Mouse (Mus musculus): ENCODE data around the gene Chd1l. TPM values are rescaled to one million over a fixed set of nuclear protein-coding genes. Genes with fewer than 3 reads are reported as not detected.

Chd1l gene
- total RNA-seq (2014; fragmentation: Nextera tagmentation) (36.2 and 36.8 TPM in 2 replicates), total RNA-seq (2017) (67.7 and 68.8 TPM in 2 replicates)

DNA sequence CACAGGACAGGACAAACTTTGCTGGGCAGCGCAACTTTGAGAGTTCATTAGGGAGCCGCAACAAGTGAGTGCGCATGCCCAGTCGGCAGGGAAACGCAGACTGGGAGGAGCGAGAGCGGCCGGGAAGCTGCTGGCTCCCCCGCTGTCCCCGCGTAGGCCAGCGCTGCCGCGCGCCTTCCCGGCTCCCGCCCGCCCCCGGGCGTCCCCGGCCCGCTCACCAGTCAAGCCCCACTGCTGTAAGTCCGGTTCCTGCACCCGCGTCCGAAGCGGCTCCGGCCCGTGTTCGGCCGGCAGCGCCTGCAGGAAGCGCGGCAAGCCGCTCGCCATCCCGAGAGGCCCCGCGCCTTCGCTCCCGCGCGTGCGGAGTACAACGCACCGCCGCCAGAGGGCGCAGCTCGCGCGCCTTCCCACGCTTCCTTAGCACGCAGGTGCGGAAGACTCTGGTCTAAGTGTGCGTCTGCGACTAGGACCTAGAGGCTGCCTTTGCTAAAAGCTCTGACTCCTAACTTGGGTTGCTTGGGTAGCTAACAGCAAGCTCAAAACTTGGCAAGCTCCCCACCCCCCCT is at the start of gene Chd1l:
Gene Chd1l, minus strand, starts transcription at position 359 of the 566 bp plus-strand sequence.
- ATAC-seq (replicated peaks; ENCODE audit: low FRiP score, low TSS enrichment, poor library complexity, severe bottlenecking) = peak; percentile 88

GRCm38 (mm10) chr3:97659746-97660145 is 49.7 kb upstream of the Chd1l start:
- no peak for ATAC-seq (replicated peaks; ENCODE audit: low FRiP score, low TSS enrichment, poor library complexity, severe bottlenecking)

GRCm38 (mm10) chr3:97658426-97659193 is 48.6 kb upstream of the Chd1l start:
- ATAC-seq (replicated peaks; ENCODE audit: low FRiP score, low TSS enrichment, poor library complexity, severe bottlenecking) = peak; percentile 50

- peak; percentile 90 for ATAC-seq (replicated peaks; ENCODE audit: low FRiP score, low TSS enrichment, poor library complexity, severe bottlenecking)
These were observed 47.8 kb upstream of the Chd1l start, which contains the start of gene Prkab2 for GRCm38 (mm10) chr3:97657655-97658411. Prkab2 (plus strand) TSS chr3:97658193.

DNA sequence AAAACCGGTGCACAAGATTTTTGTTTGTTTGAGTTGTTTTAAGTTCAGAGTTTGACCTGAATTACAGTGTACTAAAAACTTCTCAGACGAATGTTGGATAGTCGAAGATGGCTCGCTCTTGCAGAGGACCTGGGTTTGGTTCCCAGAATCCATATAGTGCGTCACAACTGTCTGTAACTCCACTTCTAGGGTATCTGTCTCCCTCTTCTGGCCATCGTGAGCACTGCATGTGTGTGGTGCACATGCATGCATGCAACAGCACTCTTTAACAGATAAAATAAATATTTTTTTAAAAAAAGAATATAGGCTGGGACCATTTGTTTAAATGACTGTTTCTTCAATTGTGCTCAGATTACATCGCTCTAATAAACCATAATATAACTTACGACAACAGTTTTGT is 44.9 kb upstream of the Chd1l start:
- no peak for ATAC-seq (replicated peaks; ENCODE audit: low FRiP score, low TSS enrichment, poor library complexity, severe bottlenecking)

DNA sequence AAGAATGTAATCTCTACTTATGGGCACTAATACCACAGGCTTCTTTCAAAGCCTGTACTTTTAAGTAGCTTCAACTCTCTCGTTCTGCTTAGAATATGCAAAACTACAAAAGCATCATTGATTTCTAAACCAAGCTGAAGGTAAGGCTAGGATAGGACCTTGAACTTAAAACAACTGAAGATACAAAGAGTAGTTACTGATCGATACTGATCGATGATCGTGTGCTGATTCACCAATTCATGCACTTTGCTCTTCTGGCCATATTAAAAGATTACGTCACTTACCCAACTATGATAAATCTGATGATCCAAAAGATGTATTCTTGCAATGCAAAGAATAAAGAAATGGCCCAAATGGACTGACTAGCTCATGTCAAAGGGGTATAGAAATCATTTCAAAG is 43.8 kb upstream of the Chd1l start:
- no peak for ATAC-seq (replicated peaks; ENCODE audit: low FRiP score, low TSS enrichment, poor library complexity, severe bottlenecking)

DNA sequence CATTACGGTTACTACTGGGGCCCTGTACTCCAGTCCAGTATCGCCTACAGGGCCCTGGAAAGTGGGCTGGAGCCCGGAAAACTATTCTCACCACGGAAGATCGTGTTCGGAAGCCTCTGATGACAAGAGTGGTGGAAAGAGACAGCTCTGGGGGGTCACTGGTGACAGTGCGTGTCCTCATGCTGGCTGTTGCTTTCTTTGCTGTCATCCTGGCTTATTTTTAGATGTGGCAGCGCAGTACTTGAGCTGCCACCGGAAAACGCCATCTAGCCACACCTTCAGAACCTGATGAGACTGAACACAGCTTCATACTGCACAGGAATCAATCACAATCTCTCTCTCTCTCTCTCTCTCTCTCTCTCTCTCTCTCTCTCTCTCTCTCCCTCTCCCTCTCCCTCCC is 41.6 kb upstream of the Chd1l start:
- no peak for ATAC-seq (replicated peaks; ENCODE audit: low FRiP score, low TSS enrichment, poor library complexity, severe bottlenecking)

DNA sequence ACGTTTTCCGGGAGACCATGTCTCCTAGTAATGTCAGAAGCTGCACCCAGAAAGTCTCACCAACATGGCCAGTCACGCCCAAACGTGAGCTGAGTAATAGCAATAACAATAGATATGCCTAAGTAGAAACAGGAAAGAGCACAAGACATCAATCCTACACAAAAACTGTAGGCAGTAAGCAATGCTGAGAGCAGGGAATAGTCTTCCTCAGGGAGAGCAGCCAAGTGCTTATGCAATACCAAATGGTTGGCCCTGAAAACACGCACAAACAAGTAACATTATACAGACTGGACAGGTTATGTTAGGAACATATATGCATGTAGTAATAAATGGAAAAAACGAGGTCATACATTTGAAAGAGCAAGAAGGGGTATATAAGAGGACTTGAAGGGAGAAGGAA is 39.5 kb upstream of the Chd1l start:
- no peak for ATAC-seq (replicated peaks; ENCODE audit: low FRiP score, low TSS enrichment, poor library complexity, severe bottlenecking)

DNA sequence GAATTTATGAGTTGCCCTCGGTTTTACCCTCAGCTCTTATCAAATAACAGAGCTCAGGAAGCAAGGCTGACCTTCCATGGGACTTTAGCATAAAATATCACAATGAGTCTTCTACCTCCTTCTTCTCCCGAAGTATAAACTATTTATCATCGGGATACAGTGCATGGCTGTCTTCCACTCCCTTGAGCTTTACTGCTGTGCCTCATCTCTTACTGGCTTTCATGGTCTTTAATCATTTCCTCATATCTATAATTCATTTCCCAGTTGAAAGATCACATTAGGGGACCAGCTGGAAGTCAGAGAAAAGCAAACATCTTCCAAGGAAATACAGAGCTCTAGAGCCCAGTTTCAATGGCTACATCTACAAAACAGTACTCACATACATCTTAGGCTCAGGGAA is 39.0 kb upstream of the Chd1l start:
- no peak for ATAC-seq (replicated peaks; ENCODE audit: low FRiP score, low TSS enrichment, poor library complexity, severe bottlenecking)

DNA sequence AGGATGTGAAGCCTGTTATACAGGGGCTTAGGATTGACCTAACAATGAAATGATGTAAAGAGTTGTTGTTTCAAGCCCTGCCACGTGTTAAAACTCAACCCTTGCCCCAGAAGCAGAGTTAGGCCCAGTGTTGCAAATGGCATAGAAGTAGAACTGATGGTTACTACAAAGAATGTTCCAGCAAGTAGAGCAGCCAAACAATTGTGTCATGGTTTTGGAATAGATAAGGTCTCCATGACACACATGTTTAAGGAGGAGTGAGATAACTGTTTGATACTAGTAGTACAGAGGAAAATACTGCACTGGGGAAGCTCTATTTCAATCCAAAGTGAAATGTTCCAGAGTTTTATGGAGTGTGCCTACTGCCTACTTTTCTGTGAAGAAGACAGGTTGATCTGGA is 38.5 kb upstream of the Chd1l start:
- ATAC-seq (replicated peaks; ENCODE audit: low FRiP score, low TSS enrichment, poor library complexity, severe bottlenecking) = peak; percentile 47; the same call in 1 of the 2 replicates

- no peak for ATAC-seq (replicated peaks; ENCODE audit: low FRiP score, low TSS enrichment, poor library complexity, severe bottlenecking)
These were observed 32.0 kb upstream of the Chd1l start for GRCm38 (mm10) chr3:97642001-97642400.

GRCm38 (mm10) chr3:97641396-97641795 is 31.4 kb upstream of the Chd1l start:
- no peak for ATAC-seq (replicated peaks; ENCODE audit: low FRiP score, low TSS enrichment, poor library complexity, severe bottlenecking)

GRCm38 (mm10) chr3:97634288-97634761 is 24.3 kb upstream of the Chd1l start:
- peak; percentile 56; the same call in 1 of the 2 replicates for ATAC-seq (replicated peaks; ENCODE audit: low FRiP score, low TSS enrichment, poor library complexity, severe bottlenecking)

- no peak for ATAC-seq (replicated peaks; ENCODE audit: low FRiP score, low TSS enrichment, poor library complexity, severe bottlenecking)
These were observed 23.5 kb upstream of the Chd1l start for GRCm38 (mm10) chr3:97633456-97633855.

DNA sequence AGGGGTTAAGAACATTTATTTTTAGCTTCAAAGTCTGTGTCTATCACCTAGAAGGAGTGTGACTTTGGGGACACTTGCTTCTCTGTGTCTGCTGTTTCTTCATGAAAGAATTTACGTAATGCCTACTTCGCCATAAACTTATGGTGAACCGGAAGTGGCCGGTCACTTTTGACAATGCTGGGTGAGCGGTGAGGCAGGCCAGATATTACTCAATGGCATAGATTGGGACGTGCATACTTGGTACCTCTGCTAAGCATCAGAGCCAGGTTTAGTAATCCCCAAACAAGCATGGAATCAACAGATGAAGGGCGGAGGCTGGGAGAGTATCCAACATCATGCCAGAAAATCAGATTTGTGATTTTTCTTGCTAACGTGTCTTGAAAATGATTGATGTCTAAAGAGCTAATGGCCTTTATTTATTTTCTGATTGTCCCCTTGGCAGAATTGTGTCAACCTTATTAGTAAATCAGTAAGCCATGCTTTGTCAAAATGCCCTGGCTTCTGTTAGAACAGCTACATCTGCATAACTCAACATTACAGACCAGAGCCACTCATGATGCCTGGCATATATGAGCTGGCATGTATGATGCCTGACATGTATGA is 21.4 kb upstream of the Chd1l start:
- ATAC-seq (replicated peaks; ENCODE audit: low FRiP score, low TSS enrichment, poor library complexity, severe bottlenecking) = no peak

- ATAC-seq (replicated peaks; ENCODE audit: low FRiP score, low TSS enrichment, poor library complexity, severe bottlenecking) = no peak
These were observed 20.7 kb upstream of the Chd1l start for GRCm38 (mm10) chr3:97630746-97631145.

- ATAC-seq (replicated peaks; ENCODE audit: low FRiP score, low TSS enrichment, poor library complexity, severe bottlenecking) = no peak
These were observed 19.9 kb upstream of the Chd1l start for GRCm38 (mm10) chr3:97629941-97630340.

DNA sequence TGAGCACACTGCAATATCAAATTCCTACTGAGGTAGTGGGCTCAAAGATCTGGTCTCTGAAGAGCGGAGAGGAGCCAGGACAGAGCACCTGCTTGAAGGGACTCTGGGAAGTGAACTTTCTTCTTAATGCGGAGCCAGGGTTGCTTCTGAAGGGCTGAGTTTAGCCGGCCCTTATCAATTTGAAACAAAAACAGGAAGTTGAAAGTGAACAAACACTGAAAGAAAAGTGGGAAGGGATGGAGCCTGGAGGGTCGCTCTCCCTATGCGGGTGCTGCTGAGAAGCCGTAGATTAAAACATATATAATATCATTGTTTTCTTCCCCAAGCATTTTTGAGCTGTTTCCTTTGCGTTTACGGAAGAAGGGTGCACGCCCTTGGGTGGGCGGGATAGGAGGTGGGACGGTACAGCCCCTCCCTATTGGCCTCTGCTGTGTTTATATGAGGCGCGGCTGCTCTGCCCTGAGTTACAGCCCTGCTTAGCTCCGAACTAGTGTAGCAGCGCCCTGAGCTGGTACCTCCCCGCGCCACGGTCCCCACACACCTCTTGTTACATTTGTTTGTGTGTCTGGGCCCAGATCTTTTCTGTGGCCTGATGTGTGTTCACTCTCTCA is 18.5 kb upstream of the Chd1l start, which contains the start of gene Fmo5:
Gene Fmo5, plus strand, starts transcription at position 414 of the 611 bp plus-strand sequence.
- ATAC-seq (replicated peaks; ENCODE audit: low FRiP score, low TSS enrichment, poor library complexity, severe bottlenecking) = peak; percentile 100

- ATAC-seq (replicated peaks; ENCODE audit: low FRiP score, low TSS enrichment, poor library complexity, severe bottlenecking) = no peak
These were observed 17.9 kb upstream of the Chd1l start for GRCm38 (mm10) chr3:97627893-97628292.

Measured in megakaryocyte-erythroid progenitor cell, adult 5-6 weeks (primary cell).